In the genomic region with DNA sequence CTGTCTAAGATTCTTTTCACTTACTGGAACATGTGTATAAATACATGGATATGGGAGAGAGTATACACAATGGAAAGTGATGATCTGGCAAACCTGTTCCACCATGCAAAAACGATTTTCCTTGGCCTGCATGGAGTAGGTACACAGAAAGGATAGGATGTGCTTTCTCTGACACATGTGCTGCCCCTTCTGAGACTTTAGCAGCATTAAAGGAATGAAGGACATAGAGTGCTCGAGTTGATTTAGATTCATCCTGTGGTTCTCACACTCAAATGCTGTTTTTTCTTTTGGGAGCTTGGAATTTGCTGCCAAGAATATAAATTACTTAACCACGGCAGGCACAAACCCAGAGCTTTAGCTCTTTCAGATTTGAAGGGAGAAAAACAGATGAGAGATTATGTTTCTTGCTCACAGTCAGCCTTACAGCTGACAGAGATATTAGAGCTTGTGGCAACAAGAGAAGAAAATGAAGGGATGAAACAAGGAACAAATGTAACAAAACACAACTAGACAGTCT, we compare ENCODE assay signal across 23 mouse cellular contexts.
DNase-seq lines count a peak whose midpoint lies in the region; ATAC-seq and TF ChIP-seq lines count a peak whose summit lies in the region.
"Had no signal": no experiment of that assay in that cellular context is flagged by ENCODE, and none has a peak within 500 bp of the region (broad histone marks: within the 10 kb centered on the region; RNA-seq: fewer than 3 reads in every experiment).

No protein-coding gene starts in this region.

- WGBS in embryonic facial prominence, embryonic 13.5 days = 21% methylated on average over 3 of the region's 3 CpGs
- WGBS in embryonic facial prominence, embryonic 10.5 days = 72% methylated on average over 3 of the region's 3 CpGs
- 42% methylated on average over 3 of the region's 3 CpGs for WGBS in hindbrain, embryonic 14.5 days
- 60% methylated on average over 3 of the region's 3 CpGs for WGBS in hindbrain, embryonic 11.5 days
- WGBS in midbrain, embryonic 15.5 days = 30% methylated on average over 3 of the region's 3 CpGs
- WGBS in midbrain, embryonic 10.5 days = 74% methylated on average over 3 of the region's 3 CpGs
- 23% methylated on average over 3 of the region's 3 CpGs for WGBS in midbrain, postnatal 0 days

- H3K9me3 ChIP-seq in embryonic facial prominence, embryonic 13.5 days = no peaks in the 10 kb centered on the region
- no peaks in the 10 kb centered on the region for H3K9me3 ChIP-seq in embryonic facial prominence, embryonic 10.5 days
- no peaks in the 10 kb centered on the region for H3K9me3 ChIP-seq in hindbrain, embryonic 14.5 days (ENCODE audit: control insufficient read depth, low read length)
- H3K9me3 ChIP-seq in hindbrain, embryonic 11.5 days (ENCODE audit: control insufficient read depth, low read length) = no peaks in the 10 kb centered on the region
- H3K9me3 ChIP-seq in midbrain, embryonic 15.5 days = no peaks in the 10 kb centered on the region
- no peaks in the 10 kb centered on the region for H3K9me3 ChIP-seq in midbrain, embryonic 10.5 days (replicated peaks)
- no peaks in the 10 kb centered on the region for H3K9me3 ChIP-seq in midbrain, postnatal 0 days (ENCODE audit: low read length)
- H3K9me3 ChIP-seq: G1E; hindbrain, embryonic 12.5 days; limb, embryonic 15.5 days; megakaryocyte, embryonic 14.5 days had no signal

- H3K4me2 ChIP-seq in embryonic facial prominence, embryonic 13.5 days = no peak overlapping the region
- no peak overlapping the region for H3K4me2 ChIP-seq in hindbrain, embryonic 14.5 days (replicated peaks)
- no peak overlapping the region for H3K4me2 ChIP-seq in hindbrain, embryonic 11.5 days (replicated peaks; ENCODE audit: low read depth, low read length)
- H3K4me2 ChIP-seq in midbrain, embryonic 15.5 days = no peak overlapping the region
- no peak overlapping the region for H3K4me2 ChIP-seq in midbrain, postnatal 0 days (ENCODE audit: low read depth, low read length, poor library complexity, severe bottlenecking)
- H3K4me2 ChIP-seq: hindbrain, embryonic 12.5 days; limb, embryonic 15.5 days had no signal

- no peaks in the 10 kb centered on the region for H3K36me3 ChIP-seq in embryonic facial prominence, embryonic 13.5 days
- H3K36me3 ChIP-seq in embryonic facial prominence, embryonic 10.5 days (replicated peaks) = no peaks in the 10 kb centered on the region
- H3K36me3 ChIP-seq in hindbrain, embryonic 14.5 days (replicated peaks; ENCODE audit: control insufficient read depth, insufficient read depth) = no peaks in the 10 kb centered on the region
- H3K36me3 ChIP-seq in hindbrain, embryonic 11.5 days (ENCODE audit: control insufficient read depth, insufficient read depth, low read length) = no peaks in the 10 kb centered on the region
- H3K36me3 ChIP-seq in midbrain, embryonic 15.5 days (replicated peaks) = no peaks in the 10 kb centered on the region
- no peaks in the 10 kb centered on the region for H3K36me3 ChIP-seq in midbrain, embryonic 10.5 days
- H3K36me3 ChIP-seq in midbrain, postnatal 0 days (ENCODE audit: insufficient read depth, low read length) = no peaks in the 10 kb centered on the region
- H3K36me3 ChIP-seq: hindbrain, embryonic 12.5 days; limb, embryonic 15.5 days had no signal

- ATAC-seq in embryonic facial prominence, embryonic 13.5 days (ENCODE audit: insufficient number of reproducible peaks, insufficient read depth, low FRiP score, low TSS enrichment, low read depth) = no peak
- ATAC-seq in hindbrain, embryonic 14.5 days (ENCODE audit: low FRiP score) = no peak
- no peak for ATAC-seq in hindbrain, embryonic 11.5 days (ENCODE audit: low FRiP score)
- peak; percentile 72 for ATAC-seq in midbrain, embryonic 15.5 days (replicated peaks)
- 0 out of 2 replicates have a peak, but pooled peaks have one; percentile 44 for ATAC-seq in midbrain, postnatal 0 days (ENCODE audit: low FRiP score)
- ATAC-seq: CD4-positive, CD25-positive, alpha-beta regulatory T cell, adult 4 months; intestine, postnatal 0 days; liver, postnatal 0 days had no signal

- peak overlapping the region; percentile 8; the same call in 1 of the 2 replicates for H3K27ac ChIP-seq in embryonic facial prominence, embryonic 13.5 days
- no peak overlapping the region for H3K27ac ChIP-seq in embryonic facial prominence, embryonic 10.5 days (replicated peaks)
- H3K27ac ChIP-seq in hindbrain, embryonic 14.5 days = no peak overlapping the region; the same call in 1 of the 2 replicates
- no peak overlapping the region for H3K27ac ChIP-seq in hindbrain, embryonic 11.5 days (ENCODE audit: low read depth, low read length)
- peak overlapping the region; percentile 29; the same call in 1 of the 2 replicates for H3K27ac ChIP-seq in midbrain, embryonic 15.5 days
- H3K27ac ChIP-seq in midbrain, embryonic 10.5 days (replicated peaks) = no peak overlapping the region
- H3K27ac ChIP-seq in midbrain, postnatal 0 days (ENCODE audit: low read depth, low read length) = no peak overlapping the region
- H3K27ac ChIP-seq: heart, adult 2 months; hindbrain, embryonic 12.5 days; limb, embryonic 15.5 days had no signal

- no peak for DNase-seq in embryonic facial prominence, embryonic 10.5 days (ENCODE audit: low spot score)
- DNase-seq in hindbrain, embryonic 14.5 days (ENCODE audit: low spot score) = peak; percentile 33
- no peak for DNase-seq in hindbrain, embryonic 11.5 days (ENCODE audit: low spot score)
- DNase-seq in midbrain, embryonic 10.5 days (ENCODE audit: low spot score) = no peak
- peak; percentile 8 for DNase-seq in midbrain, postnatal 0 days (ENCODE audit: low spot score)
- DNase-seq in thymus, postnatal 14 days = no peak
- DNase-seq: adrenal gland, postnatal 36 days; cerebellum, postnatal 10 days; gastrocnemius, postnatal 14 days; heart, adult 2 months; kidney, postnatal 14 days; liver, postnatal 0 days; lung, postnatal 14 days; thymus, postnatal 36 days had no signal

- no peak overlapping the region for H3K4me3 ChIP-seq in embryonic facial prominence, embryonic 13.5 days
- H3K4me3 ChIP-seq in embryonic facial prominence, embryonic 10.5 days = no peak overlapping the region
- H3K4me3 ChIP-seq in hindbrain, embryonic 14.5 days (replicated peaks; ENCODE audit: low read length) = no peak overlapping the region
- no peak overlapping the region for H3K4me3 ChIP-seq in hindbrain, embryonic 11.5 days (ENCODE audit: low read depth, low read length)
- no peak overlapping the region for H3K4me3 ChIP-seq in midbrain, embryonic 15.5 days
- no peak overlapping the region for H3K4me3 ChIP-seq in midbrain, embryonic 10.5 days
- no peak overlapping the region for H3K4me3 ChIP-seq in midbrain, postnatal 0 days (ENCODE audit: low read depth, low read length)
- H3K4me3 ChIP-seq: heart, adult 2 months; hindbrain, embryonic 12.5 days; limb, embryonic 15.5 days; megakaryocyte, embryonic 14.5 days; myocyte had no signal

- no peaks in the 10 kb centered on the region for H3K27me3 ChIP-seq in embryonic facial prominence, embryonic 13.5 days
- H3K27me3 ChIP-seq in embryonic facial prominence, embryonic 10.5 days (replicated peaks; ENCODE audit: low read depth, poor library complexity, severe bottlenecking) = no peaks in the 10 kb centered on the region
- no peaks in the 10 kb centered on the region for H3K27me3 ChIP-seq in hindbrain, embryonic 14.5 days (ENCODE audit: control insufficient read depth, insufficient read depth, low read length)
- no peaks in the 10 kb centered on the region for H3K27me3 ChIP-seq in hindbrain, embryonic 11.5 days (ENCODE audit: control insufficient read depth, insufficient read depth, low read length)
- H3K27me3 ChIP-seq in midbrain, embryonic 15.5 days (replicated peaks) = no peaks in the 10 kb centered on the region
- H3K27me3 ChIP-seq in midbrain, embryonic 10.5 days (ENCODE audit: low read depth, poor library complexity, severe bottlenecking) = no peaks in the 10 kb centered on the region
- H3K27me3 ChIP-seq in midbrain, postnatal 0 days (ENCODE audit: insufficient read depth, low read length) = no peaks in the 10 kb centered on the region
- H3K27me3 ChIP-seq: hindbrain, embryonic 12.5 days; limb, embryonic 15.5 days; megakaryocyte, embryonic 14.5 days had no signal

- no peaks in the 10 kb centered on the region for H3K4me1 ChIP-seq in embryonic facial prominence, embryonic 13.5 days
- H3K4me1 ChIP-seq in embryonic facial prominence, embryonic 10.5 days = no peaks in the 10 kb centered on the region
- H3K4me1 ChIP-seq in hindbrain, embryonic 14.5 days (replicated peaks; ENCODE audit: control insufficient read depth, insufficient read depth, low read length) = 0 out of 2 replicates have a peak, but pooled peaks cover 3% of the 10 kb centered on the region
- no peaks in the 10 kb centered on the region for H3K4me1 ChIP-seq in hindbrain, embryonic 11.5 days (replicated peaks; ENCODE audit: control insufficient read depth, insufficient read depth, low read length)
- H3K4me1 ChIP-seq in midbrain, embryonic 15.5 days = no peaks in the 10 kb centered on the region
- H3K4me1 ChIP-seq in midbrain, embryonic 10.5 days = no peaks in the 10 kb centered on the region
- no peaks in the 10 kb centered on the region for H3K4me1 ChIP-seq in midbrain, postnatal 0 days (ENCODE audit: insufficient read depth, low read length)
- H3K4me1 ChIP-seq: hindbrain, embryonic 12.5 days; limb, embryonic 15.5 days; megakaryocyte, embryonic 14.5 days had no signal

- no peak for TF ChIP-seq CTCF in midbrain, postnatal 0 days (IDR thresholded peaks at IDR 0.05)

- H3K9ac ChIP-seq in embryonic facial prominence, embryonic 13.5 days = no peak overlapping the region
- no peak overlapping the region for H3K9ac ChIP-seq in hindbrain, embryonic 14.5 days
- no peak overlapping the region for H3K9ac ChIP-seq in hindbrain, embryonic 11.5 days (ENCODE audit: low read depth, low read length)
- no peak overlapping the region for H3K9ac ChIP-seq in midbrain, embryonic 15.5 days
- H3K9ac ChIP-seq in midbrain, postnatal 0 days (replicated peaks; ENCODE audit: low read length, poor library complexity, severe bottlenecking) = no peak overlapping the region
- H3K9ac ChIP-seq: hindbrain, embryonic 12.5 days; limb, embryonic 15.5 days; liver, postnatal 0 days had no signal

Comparison
In these comparisons a context has a peak if more than half of its experiments do, and no peak if none do; other contexts are left out.
1. H3K27ac ChIP-seq: peak in embryonic facial prominence, embryonic 13.5 days (single experiment) and midbrain, embryonic 15.5 days (single experiment); none in embryonic facial prominence, embryonic 10.5 days (single experiment), hindbrain, embryonic 14.5 days (single experiment), hindbrain, embryonic 11.5 days (single experiment), midbrain, embryonic 10.5 days (single experiment) and midbrain, postnatal 0 days (single experiment).
2. DNase-seq: peak in hindbrain, embryonic 14.5 days (single experiment) and midbrain, postnatal 0 days (single experiment); none in embryonic facial prominence, embryonic 10.5 days (single experiment), hindbrain, embryonic 11.5 days (single experiment), midbrain, embryonic 10.5 days (single experiment) and thymus, postnatal 14 days (single experiment).
3. ATAC-seq: peak in midbrain, embryonic 15.5 days (single experiment) and midbrain, postnatal 0 days (single experiment); none in embryonic facial prominence, embryonic 13.5 days (single experiment), hindbrain, embryonic 14.5 days (single experiment) and hindbrain, embryonic 11.5 days (single experiment).